Mouse (Mus musculus): ENCODE results near the gene Tmem203. TPM values are rescaled to one million over a fixed set of nuclear protein-coding genes. Genes with fewer than 3 reads are reported as not detected.

Tmem203 gene
- polyA plus RNA-seq, 1 experiment: 26.4 TPM

DNA sequence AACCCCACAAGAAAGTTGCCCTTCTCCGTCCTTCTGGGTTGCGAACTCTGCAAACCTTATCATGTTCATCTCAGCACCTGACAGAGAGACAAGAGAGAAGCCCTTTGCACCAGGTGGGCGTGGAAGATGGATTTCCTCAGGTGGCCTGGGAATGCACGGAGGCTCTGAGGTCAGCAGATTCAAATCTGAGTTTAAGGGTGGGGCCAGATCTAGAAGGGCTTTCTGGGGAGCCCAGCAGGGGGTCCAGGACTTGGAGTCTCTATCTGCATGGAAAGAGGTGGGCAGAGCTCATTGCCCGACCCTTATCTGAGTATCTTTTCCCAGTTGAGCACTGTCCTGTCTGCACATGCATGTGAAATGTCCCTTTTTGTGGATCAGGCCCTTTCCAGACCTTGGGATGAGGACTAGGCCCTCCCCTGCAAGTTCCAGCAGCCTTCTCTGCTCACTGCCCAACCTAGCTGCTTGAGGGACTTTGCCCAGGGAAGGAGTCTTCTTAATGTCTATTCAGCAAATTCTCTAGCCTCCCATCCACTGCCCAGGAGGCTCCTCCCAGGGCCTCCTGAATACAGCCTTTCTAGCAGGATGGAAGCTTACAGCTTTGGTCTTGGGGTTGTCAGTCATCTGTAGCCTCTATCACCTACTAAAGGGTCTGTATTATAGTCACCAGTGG lies 20.6 kb upstream of the Tmem203 start:
- DNase-seq (ENCODE audit: low read depth): no peak
- TF ChIP-seq POLR2A (IDR thresholded peaks at IDR 0.05; ENCODE audit: borderline replicate concordance, extremely low read depth, insufficient read depth, insufficient read length, poor library complexity, severe bottlenecking): no peak
- no peak for TF ChIP-seq CTCF (IDR thresholded peaks at IDR 0.05; ENCODE audit: borderline replicate concordance, extremely low read depth, insufficient read depth, insufficient read length)

- no peak for TF ChIP-seq CTCF (IDR thresholded peaks at IDR 0.05; ENCODE audit: borderline replicate concordance, extremely low read depth, insufficient read depth, insufficient read length)
- TF ChIP-seq POLR2A (IDR thresholded peaks at IDR 0.05; ENCODE audit: borderline replicate concordance, extremely low read depth, insufficient read depth, insufficient read length, poor library complexity, severe bottlenecking): no peak
- no peak for DNase-seq (ENCODE audit: low read depth)
Observed at GRCm38 (mm10) chr2:25236614-25237013, 18.6 kb upstream of the Tmem203 start, which contains the start of gene Rnf224. Rnf224 (minus strand) TSS chr2:25236787.

GRCm38 (mm10) chr2:25237522-25237921 lies 17.7 kb upstream of the Tmem203 start:
- DNase-seq (ENCODE audit: low read depth): no peak
- no peak for TF ChIP-seq POLR2A (IDR thresholded peaks at IDR 0.05; ENCODE audit: borderline replicate concordance, extremely low read depth, insufficient read depth, insufficient read length, poor library complexity, severe bottlenecking)
- no peak for TF ChIP-seq CTCF (IDR thresholded peaks at IDR 0.05; ENCODE audit: borderline replicate concordance, extremely low read depth, insufficient read depth, insufficient read length)

DNA sequence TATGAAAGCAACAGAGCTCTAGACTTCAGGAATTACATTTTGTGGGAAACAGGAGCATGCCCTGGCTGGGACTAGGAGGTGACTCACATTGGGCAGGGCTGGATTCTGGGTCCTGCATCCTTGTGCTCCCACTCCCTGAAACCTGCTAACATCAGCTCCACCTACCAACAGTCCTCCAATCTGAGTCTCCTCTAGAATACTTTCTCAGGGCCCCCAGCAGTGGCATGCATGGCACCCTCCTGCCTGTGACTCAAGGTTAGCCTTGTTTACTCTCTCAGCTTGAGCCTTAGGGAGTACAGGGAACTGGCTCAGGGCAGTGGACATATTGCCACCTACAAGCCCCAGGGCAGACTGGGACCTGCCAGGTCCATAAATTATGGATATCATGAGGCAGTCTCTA lies 17.1 kb upstream of the Tmem203 start:
- no peak for DNase-seq (ENCODE audit: low read depth)
- no peak for TF ChIP-seq POLR2A (IDR thresholded peaks at IDR 0.05; ENCODE audit: borderline replicate concordance, extremely low read depth, insufficient read depth, insufficient read length, poor library complexity, severe bottlenecking)
- TF ChIP-seq CTCF (IDR thresholded peaks at IDR 0.05; ENCODE audit: borderline replicate concordance, extremely low read depth, insufficient read depth, insufficient read length): no peak

GRCm38 (mm10) chr2:25239766-25240165 lies 15.5 kb upstream of the Tmem203 start:
- no peak for TF ChIP-seq CTCF (IDR thresholded peaks at IDR 0.05; ENCODE audit: borderline replicate concordance, extremely low read depth, insufficient read depth, insufficient read length)
- TF ChIP-seq POLR2A (IDR thresholded peaks at IDR 0.05; ENCODE audit: borderline replicate concordance, extremely low read depth, insufficient read depth, insufficient read length, poor library complexity, severe bottlenecking): no peak
- DNase-seq (ENCODE audit: low read depth): no peak

- TF ChIP-seq POLR2A (IDR thresholded peaks at IDR 0.05; ENCODE audit: borderline replicate concordance, extremely low read depth, insufficient read depth, insufficient read length, poor library complexity, severe bottlenecking) (no peak), CTCF (IDR thresholded peaks at IDR 0.05; ENCODE audit: borderline replicate concordance, extremely low read depth, insufficient read depth, insufficient read length) (no peak)
- no peak for DNase-seq (ENCODE audit: low read depth)
Observed at GRCm38 (mm10) chr2:25240310-25240709, 14.9 kb upstream of the Tmem203 start.

GRCm38 (mm10) chr2:25240723-25241437 lies 14.4 kb upstream of the Tmem203 start:
- 0 out of 2 replicates have a peak, but pooled peaks have one; percentile 8 for TF ChIP-seq POLR2A (IDR thresholded peaks at IDR 0.05; ENCODE audit: borderline replicate concordance, extremely low read depth, insufficient read depth, insufficient read length, poor library complexity, severe bottlenecking)
- TF ChIP-seq CTCF (IDR thresholded peaks at IDR 0.05; ENCODE audit: borderline replicate concordance, extremely low read depth, insufficient read depth, insufficient read length): no peak
- peak; percentile 94 for DNase-seq (ENCODE audit: low read depth)

- no peak for DNase-seq (ENCODE audit: low read depth)
- TF ChIP-seq POLR2A (IDR thresholded peaks at IDR 0.05; ENCODE audit: borderline replicate concordance, extremely low read depth, insufficient read depth, insufficient read length, poor library complexity, severe bottlenecking): no peak
- no peak for TF ChIP-seq CTCF (IDR thresholded peaks at IDR 0.05; ENCODE audit: borderline replicate concordance, extremely low read depth, insufficient read depth, insufficient read length)
Observed at GRCm38 (mm10) chr2:25241438-25241775, 13.8 kb upstream of the Tmem203 start.

DNA sequence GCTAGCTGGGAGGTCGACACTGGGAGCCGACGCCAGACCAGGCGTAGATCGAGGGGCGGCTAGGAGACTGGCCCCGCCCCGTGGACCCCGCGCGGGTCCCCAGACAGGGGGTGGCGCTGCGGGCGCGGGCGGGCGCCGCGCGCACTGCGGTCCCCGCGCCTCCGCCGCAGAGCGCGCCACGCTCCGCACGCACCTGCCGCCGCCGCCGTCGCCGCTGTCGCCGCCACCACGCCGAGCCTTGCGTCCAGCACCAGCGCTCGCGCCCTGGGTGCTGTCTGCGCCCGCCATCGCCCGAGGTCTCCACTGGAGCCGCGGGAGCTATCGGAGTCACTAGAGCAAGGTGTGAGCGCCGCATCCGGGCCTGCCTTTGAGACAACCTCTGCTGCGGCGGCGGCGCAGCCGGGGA lies 13.1 kb upstream of the Tmem203 start, which contains the start of the genes Rnf208 and Cysrt1:
TSS of gene Rnf208 (plus strand) at position 155 of the 406 bp plus-strand sequence.
TSS of gene Cysrt1 (minus strand) at position 352 of the 406 bp plus-strand sequence.
- peak; percentile 56 for DNase-seq (ENCODE audit: low read depth)
- no peak for TF ChIP-seq CTCF (IDR thresholded peaks at IDR 0.05; ENCODE audit: borderline replicate concordance, extremely low read depth, insufficient read depth, insufficient read length)
- TF ChIP-seq POLR2A (IDR thresholded peaks at IDR 0.05; ENCODE audit: borderline replicate concordance, extremely low read depth, insufficient read depth, insufficient read length, poor library complexity, severe bottlenecking): peak; percentile 63

DNA sequence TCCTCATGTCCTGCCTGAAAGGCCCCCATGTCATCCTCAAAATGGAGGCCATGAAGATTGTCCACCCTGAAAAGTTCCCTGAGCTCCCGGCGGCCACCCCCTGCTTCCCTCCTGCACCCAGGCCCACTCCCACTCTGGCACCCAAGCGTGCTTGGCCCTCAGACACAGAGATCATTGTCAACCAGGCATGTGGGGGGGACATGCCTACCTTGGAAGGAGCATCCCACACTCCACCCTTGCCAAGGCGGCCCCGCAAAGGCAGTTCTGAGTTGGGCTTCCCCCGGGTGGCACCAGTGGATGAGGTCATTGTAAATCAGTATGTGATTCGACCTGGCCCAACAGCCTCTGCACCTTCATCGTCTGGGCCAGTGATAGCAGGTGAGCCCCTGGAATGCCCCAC lies 11.9 kb upstream of the Tmem203 start:
- no peak for DNase-seq (ENCODE audit: low read depth)
- TF ChIP-seq CTCF (IDR thresholded peaks at IDR 0.05; ENCODE audit: borderline replicate concordance, extremely low read depth, insufficient read depth, insufficient read length) (no peak), POLR2A (IDR thresholded peaks at IDR 0.05; ENCODE audit: borderline replicate concordance, extremely low read depth, insufficient read depth, insufficient read length, poor library complexity, severe bottlenecking) (no peak)

GRCm38 (mm10) chr2:25244144-25244543 lies 11.1 kb upstream of the Tmem203 start:
- no peak for TF ChIP-seq POLR2A (IDR thresholded peaks at IDR 0.05; ENCODE audit: borderline replicate concordance, extremely low read depth, insufficient read depth, insufficient read length, poor library complexity, severe bottlenecking)
- TF ChIP-seq CTCF (IDR thresholded peaks at IDR 0.05; ENCODE audit: borderline replicate concordance, extremely low read depth, insufficient read depth, insufficient read length): no peak
- DNase-seq (ENCODE audit: low read depth): no peak
